Mouse (Mus musculus) myocyte (in vitro differentiated cells): ENCODE measurements around the gene Zfp229.

Source experiments
- E2F4 ChIP-seq: IDR thresholded peaks from one replicate; pipeline ENCODE4 v1.6.1; 2011; ENCODE audit warnings: mild to moderate bottlenecking, control low read depth, moderate library complexity; ENCODE audit not compliant: insufficient read depth
- MAX ChIP-seq: IDR thresholded peaks from one replicate; pipeline ENCODE4 v1.6.1; 2011; ENCODE audit warnings: low read depth, mild to moderate bottlenecking, control low read depth
- POLR2A ChIP-seq: IDR thresholded peaks from one replicate; pipeline ENCODE4 v1.6.1; 2011; ENCODE audit warnings: low read depth, mild to moderate bottlenecking, control low read depth, moderate library complexity; ENCODE audit not compliant: insufficient read length
- USF1 ChIP-seq: IDR thresholded peaks from one replicate; pipeline ENCODE4 v1.6.1; 2011; ENCODE audit warnings: low read depth, mild to moderate bottlenecking, control low read depth, moderate library complexity

DNA sequence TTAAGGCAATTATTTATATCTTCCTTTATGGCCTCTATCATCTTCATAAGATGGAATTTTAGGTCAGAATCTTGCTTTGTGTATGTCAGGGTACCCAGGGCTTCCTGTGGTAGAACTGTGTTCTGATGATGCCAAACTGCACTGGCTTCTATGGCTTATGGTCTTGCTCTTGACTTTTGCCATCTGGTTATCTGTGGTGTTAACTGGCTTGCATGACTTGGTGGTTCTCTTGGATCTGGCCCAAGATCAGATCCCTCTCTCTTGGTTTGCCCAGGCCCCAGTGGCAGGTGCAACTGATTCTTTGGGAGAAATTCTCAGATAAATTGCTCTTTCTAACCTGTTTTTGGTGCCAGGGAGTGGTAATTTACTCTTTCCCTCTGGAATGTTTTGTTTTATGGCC, 34.5 kb upstream of the Zfp229 start:
- TF ChIP-seq E2F4, result no peak
- no peak for TF ChIP-seq POLR2A
- no peak for TF ChIP-seq MAX
- no peak for TF ChIP-seq USF1
